Mouse (Mus musculus): ENCODE measurements around the gene Actn4. TPM values are rescaled to one million over a fixed set of nuclear protein-coding genes. Genes with fewer than 3 reads are reported as not detected.
A peak's percentile ranks its signal among the peaks of the same experiment; 100 is the strongest.

The Actn4 gene
- polyA plus RNA-seq, 1 experiment: 129 TPM

DNA sequence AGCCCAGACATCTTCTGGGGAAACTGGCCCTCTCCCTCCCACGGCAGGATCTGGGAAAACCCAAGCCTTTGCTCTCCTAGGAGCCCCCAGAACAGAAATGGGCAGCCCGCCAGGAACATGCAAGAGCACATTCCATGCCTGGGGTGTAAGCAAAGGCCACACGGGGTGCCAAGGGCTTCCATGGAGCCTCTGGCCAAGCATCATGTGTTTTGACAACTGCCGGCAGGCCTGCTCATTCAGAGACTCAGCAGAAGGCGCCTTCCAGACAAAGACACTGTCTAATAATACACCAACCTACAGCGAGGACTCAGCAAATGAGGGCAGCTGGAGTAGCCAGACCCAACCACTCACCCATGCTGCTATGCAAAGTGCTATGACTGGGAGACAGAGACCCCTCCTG is 42.3 kb downstream of the Actn4 start:
- H3K4me1 ChIP-seq (ENCODE audit: control insufficient read depth, insufficient read depth, low read length): peaks cover 66% of the 10 kb centered on the region
- no peaks in the 10 kb centered on the region for H3K27me3 ChIP-seq (ENCODE audit: control insufficient read depth, insufficient read depth, low read length)
- DNase-seq: peak; percentile 50 to 56
- peak overlapping the region; percentile 78 for H3K27ac ChIP-seq (ENCODE audit: insufficient read depth, low read length)
- no peak overlapping the region for H3K4me3 ChIP-seq (replicated peaks; ENCODE audit: insufficient read depth, low read depth, low read length)
- 8% methylated on average over 6 of the region's 6 CpGs for WGBS
- TF ChIP-seq POLR2A (IDR thresholded peaks at IDR 0.05; ENCODE audit: borderline replicate concordance, insufficient read depth, low read length) (no peak), CTCF (IDR thresholded peaks at IDR 0.05; ENCODE audit: borderline replicate concordance, insufficient read depth, low read depth, low read length) (no peak)

GRCm38 (mm10) chr7:28918540-28918939 is 43.6 kb downstream of the Actn4 start:
- peaks cover 54% of the 10 kb centered on the region for H3K4me1 ChIP-seq (ENCODE audit: control insufficient read depth, insufficient read depth, low read length)
- no peak overlapping the region for H3K4me3 ChIP-seq (replicated peaks; ENCODE audit: insufficient read depth, low read depth, low read length)
- 32% methylated on average over 8 of the region's 8 CpGs for WGBS
- DNase-seq: no peak
- no peaks in the 10 kb centered on the region for H3K27me3 ChIP-seq (ENCODE audit: control insufficient read depth, insufficient read depth, low read length)
- peak overlapping the region; percentile 78 for H3K27ac ChIP-seq (ENCODE audit: insufficient read depth, low read length)
- TF ChIP-seq CTCF (IDR thresholded peaks at IDR 0.05; ENCODE audit: borderline replicate concordance, insufficient read depth, low read depth, low read length): no peak
- no peak for TF ChIP-seq POLR2A (IDR thresholded peaks at IDR 0.05; ENCODE audit: borderline replicate concordance, insufficient read depth, low read length)

DNA sequence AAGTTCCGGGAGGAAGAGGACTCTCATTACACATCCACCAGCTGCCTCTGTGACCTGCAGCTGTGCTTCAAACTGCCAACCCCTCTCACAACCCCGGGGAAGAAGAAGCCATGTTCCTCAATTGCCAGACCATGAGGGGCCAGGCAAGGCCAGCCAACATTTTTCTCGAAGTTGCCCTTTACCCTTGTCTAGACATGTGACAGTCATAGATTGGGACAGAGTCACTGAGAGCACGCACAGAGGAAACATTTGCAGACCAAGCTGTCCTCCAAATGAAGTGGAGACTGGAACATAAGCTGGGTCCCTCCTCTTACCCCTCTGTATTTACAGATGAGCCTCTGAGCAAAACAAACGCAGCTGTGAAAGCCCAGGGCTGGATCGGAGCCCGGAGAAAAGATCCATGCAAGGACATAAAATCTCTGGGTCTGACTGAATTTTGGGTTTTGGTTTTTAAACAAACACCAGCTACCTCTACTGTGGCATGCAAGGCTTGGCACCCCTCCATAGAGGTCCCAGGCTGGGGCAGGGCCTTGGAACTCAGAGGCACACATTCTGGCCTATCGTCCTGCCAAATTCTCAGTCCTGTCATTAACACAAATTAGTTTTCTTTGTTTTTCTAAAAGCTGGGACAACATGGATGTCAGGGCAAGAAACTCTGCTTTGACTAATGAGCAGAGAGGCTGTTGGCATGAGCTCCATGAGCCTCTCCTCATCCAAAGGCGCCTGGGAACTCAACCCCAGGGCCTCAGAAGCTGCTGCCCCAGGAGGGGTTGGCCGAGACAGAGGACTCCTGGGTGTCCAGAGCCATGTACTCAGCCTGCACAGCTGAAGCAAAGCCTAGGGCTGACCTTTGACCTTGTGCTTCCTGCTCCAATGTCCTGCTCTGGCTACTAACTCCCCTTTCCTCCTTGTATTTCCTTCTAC is 44.4 kb downstream of the Actn4 start:
- DNase-seq: peak in 1 of 2 experiments; percentile 38

DNA sequence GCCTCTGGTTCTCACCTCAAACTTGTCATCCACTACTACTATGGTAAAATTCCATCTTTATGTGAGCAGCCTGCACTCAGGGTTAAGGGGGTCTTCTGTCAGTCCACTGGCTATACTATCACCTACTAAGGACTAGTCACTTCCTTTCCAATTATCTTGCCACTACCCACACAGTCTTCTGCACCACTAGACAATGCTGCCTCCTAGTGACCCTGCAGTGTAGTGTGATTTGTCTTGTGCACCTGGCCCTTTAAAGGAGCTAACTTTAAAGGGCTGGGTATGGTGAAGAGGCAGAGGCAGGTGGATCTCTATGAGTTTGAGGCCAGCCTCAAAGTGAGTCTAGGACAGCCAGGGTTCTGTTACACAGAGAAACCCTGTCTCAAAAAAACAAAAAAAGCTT is 45.6 kb downstream of the Actn4 start:
- Histone ChIP-seq H3K27ac (ENCODE audit: insufficient read depth, low read length) (0 out of 2 replicates have a peak overlapping the region, but pooled peaks have one; percentile 6), H3K4me3 (replicated peaks; ENCODE audit: insufficient read depth, low read depth, low read length) (no peak overlapping the region), H3K27me3 (ENCODE audit: control insufficient read depth, insufficient read depth, low read length) (no peaks in the 10 kb centered on the region), H3K4me1 (ENCODE audit: control insufficient read depth, insufficient read depth, low read length) (peaks cover 37% of the 10 kb centered on the region)
- DNase-seq: no peak
- 0 out of 2 replicates have a peak, but pooled peaks have one; percentile 20 for TF ChIP-seq CTCF (IDR thresholded peaks at IDR 0.05; ENCODE audit: borderline replicate concordance, insufficient read depth, low read depth, low read length)
- TF ChIP-seq POLR2A (IDR thresholded peaks at IDR 0.05; ENCODE audit: borderline replicate concordance, insufficient read depth, low read length): no peak

More for the DNA sequence above, 44.4 kb downstream of the Actn4 start:
- TF ChIP-seq POLR2A (IDR thresholded peaks at IDR 0.05; ENCODE audit: borderline replicate concordance, insufficient read depth, low read length): no peak
- TF ChIP-seq CTCF (IDR thresholded peaks at IDR 0.05; ENCODE audit: borderline replicate concordance, insufficient read depth, low read depth, low read length): no peak
- Histone ChIP-seq H3K4me3 (replicated peaks; ENCODE audit: insufficient read depth, low read depth, low read length) (no peak overlapping the region), H3K27ac (ENCODE audit: insufficient read depth, low read length) (peak overlapping the region; percentile 78), H3K27me3 (ENCODE audit: control insufficient read depth, insufficient read depth, low read length) (no peaks in the 10 kb centered on the region), H3K4me1 (ENCODE audit: control insufficient read depth, insufficient read depth, low read length) (peaks cover 49% of the 10 kb centered on the region)
- WGBS: 24% methylated on average over 10 of the region's 10 CpGs

DNA sequence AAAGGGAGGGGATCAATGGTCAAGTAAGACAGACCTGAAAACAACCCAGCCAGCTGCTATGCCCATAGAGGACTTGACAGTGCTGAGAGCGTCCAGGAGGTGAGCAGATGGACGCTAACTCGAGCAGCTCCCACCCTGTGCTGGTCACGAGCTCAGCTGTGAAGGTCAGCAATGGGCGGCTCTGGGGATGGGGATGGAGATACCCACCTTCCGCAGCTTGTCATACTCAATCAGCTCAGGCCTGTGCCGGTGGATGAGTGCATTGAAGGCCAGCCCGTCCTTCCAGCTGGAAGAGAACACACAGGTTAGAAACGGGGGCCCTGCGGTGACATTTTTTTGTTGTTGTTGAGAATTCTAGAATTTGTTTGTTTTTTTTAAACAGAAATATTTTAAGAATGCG is 49.0 kb downstream of the Actn4 start:
- H3K27ac ChIP-seq (ENCODE audit: insufficient read depth, low read length): no peak overlapping the region
- 60% methylated on average over 11 of the region's 11 CpGs for WGBS
- H3K4me3 ChIP-seq (replicated peaks; ENCODE audit: insufficient read depth, low read depth, low read length): no peak overlapping the region
- DNase-seq: no peak
- TF ChIP-seq POLR2A (IDR thresholded peaks at IDR 0.05; ENCODE audit: borderline replicate concordance, insufficient read depth, low read length) (no peak), CTCF (IDR thresholded peaks at IDR 0.05; ENCODE audit: borderline replicate concordance, insufficient read depth, low read depth, low read length) (no peak)
- H3K4me1 ChIP-seq (ENCODE audit: control insufficient read depth, insufficient read depth, low read length): peaks cover 11% of the 10 kb centered on the region
- H3K27me3 ChIP-seq (ENCODE audit: control insufficient read depth, insufficient read depth, low read length): no peaks in the 10 kb centered on the region

GRCm38 (mm10) chr7:28911632-28912031 is 50.5 kb downstream of the Actn4 start:
- TF ChIP-seq CTCF (IDR thresholded peaks at IDR 0.05; ENCODE audit: borderline replicate concordance, insufficient read depth, low read depth, low read length) (no peak), POLR2A (IDR thresholded peaks at IDR 0.05; ENCODE audit: borderline replicate concordance, insufficient read depth, low read length) (no peak)
- Histone ChIP-seq H3K4me3 (replicated peaks; ENCODE audit: insufficient read depth, low read depth, low read length) (no peak overlapping the region), H3K27me3 (ENCODE audit: control insufficient read depth, insufficient read depth, low read length) (no peaks in the 10 kb centered on the region), H3K4me1 (ENCODE audit: control insufficient read depth, insufficient read depth, low read length) (peaks cover 17% of the 10 kb centered on the region), H3K27ac (ENCODE audit: insufficient read depth, low read length) (peak overlapping the region; percentile 56; the same call in 1 of the 2 replicates)
- WGBS: 79% methylated on average over 4 of the region's 4 CpGs
- no peak for DNase-seq

GRCm38 (mm10) chr7:28907195-28907594 is 54.9 kb downstream of the Actn4 start:
- peak overlapping the region; percentile 66 for H3K27ac ChIP-seq (ENCODE audit: insufficient read depth, low read length)
- H3K4me1 ChIP-seq (ENCODE audit: control insufficient read depth, insufficient read depth, low read length): peaks cover 35% of the 10 kb centered on the region
- 19% methylated on average over 5 of the region's 5 CpGs for WGBS
- peak in 1 of 2 experiments; percentile 68 for DNase-seq
- TF ChIP-seq CTCF (IDR thresholded peaks at IDR 0.05; ENCODE audit: borderline replicate concordance, insufficient read depth, low read depth, low read length) (no peak), POLR2A (IDR thresholded peaks at IDR 0.05; ENCODE audit: borderline replicate concordance, insufficient read depth, low read length) (no peak)
- no peaks in the 10 kb centered on the region for H3K27me3 ChIP-seq (ENCODE audit: control insufficient read depth, insufficient read depth, low read length)
- H3K4me3 ChIP-seq (replicated peaks; ENCODE audit: insufficient read depth, low read depth, low read length): no peak overlapping the region

DNA sequence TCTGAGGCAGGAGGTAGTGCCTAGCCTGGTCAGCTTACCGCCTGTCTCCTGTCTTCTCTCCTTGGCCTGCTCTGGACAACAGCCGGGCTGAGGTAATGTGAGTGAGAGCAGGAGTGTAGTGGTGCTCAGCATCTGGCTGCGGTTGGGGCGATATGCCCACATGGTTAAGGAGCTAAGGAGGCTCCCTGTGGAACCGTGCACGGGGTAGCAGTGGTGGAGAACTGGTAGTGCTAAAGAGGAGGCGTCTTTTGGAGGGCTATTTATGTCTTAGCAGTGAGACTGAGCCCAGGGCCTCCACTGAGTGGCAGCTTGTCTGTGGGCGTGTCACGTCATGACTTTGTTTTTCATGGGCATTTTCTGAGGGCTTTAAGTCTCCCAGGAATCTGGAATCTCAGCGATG is 58.4 kb downstream of the Actn4 start:
- no peak for DNase-seq
- TF ChIP-seq POLR2A (IDR thresholded peaks at IDR 0.05; ENCODE audit: borderline replicate concordance, insufficient read depth, low read length) (no peak), CTCF (IDR thresholded peaks at IDR 0.05; ENCODE audit: borderline replicate concordance, insufficient read depth, low read depth, low read length) (no peak)
- Histone ChIP-seq H3K27me3 (ENCODE audit: control insufficient read depth, insufficient read depth, low read length) (no peaks in the 10 kb centered on the region), H3K4me3 (replicated peaks; ENCODE audit: insufficient read depth, low read depth, low read length) (no peak overlapping the region), H3K27ac (ENCODE audit: insufficient read depth, low read length) (peak overlapping the region; percentile 23; the same call in 1 of the 2 replicates), H3K4me1 (ENCODE audit: control insufficient read depth, insufficient read depth, low read length) (peaks cover 46% of the 10 kb centered on the region)
- WGBS: 63% methylated on average over 10 of the region's 10 CpGs

Measured in cerebellum, adult 2 months (tissue).